Mouse (Mus musculus) kidney, adult 2 months (tissue): ENCODE results near the gene Tent5b. TPM values are rescaled to one million over a fixed set of nuclear protein-coding genes. Genes with fewer than 3 reads are reported as not detected.

Experiments
- DNase-seq: peaks from one replicate; pipeline ENCODE4 v3.0.0; 2021
- H3K27ac ChIP-seq: fragments of 200-500 bp; 2 replicates; pipeline ENCODE4 v1.5.1; 2012; ENCODE audit warnings: low read depth, low read length, control low read depth, inconsistent platforms; ENCODE audit not compliant: insufficient read depth
- H3K27me3 ChIP-seq: fragments of 200-500 bp; replicated peaks from 2 replicates; pipeline ENCODE4 v1.6.1; 2012; ENCODE audit warnings: mild to moderate bottlenecking, moderate library complexity, low read length, inconsistent platforms; ENCODE audit not compliant: control insufficient read depth, insufficient read depth
- H3K36me3 ChIP-seq: fragments of 200-500 bp; 2 replicates; pipeline ENCODE4 v1.6.1; 2012; ENCODE audit warnings: mild to moderate bottlenecking, moderate library complexity, low read length, inconsistent platforms; ENCODE audit not compliant: control insufficient read depth, insufficient read depth
- H3K4me1 ChIP-seq: fragments of 200-500 bp; 2 replicates; pipeline ENCODE4 v1.6.1; 2011; ENCODE audit warnings: low read length; ENCODE audit not compliant: control insufficient read depth, insufficient read depth
- H3K4me3 ChIP-seq: fragments of 200-500 bp; 2 replicates; pipeline ENCODE4 v1.5.1; 2011; ENCODE audit warnings: mild to moderate bottlenecking, low read depth, low read length, control low read depth; ENCODE audit not compliant: insufficient read depth
- CTCF ChIP-seq: fragments of 200-500 bp; conservative IDR thresholded peaks from 2 replicates; pipeline ENCODE4 v1.5.1; 2011; ENCODE audit warnings: low read depth, mild to moderate bottlenecking, control low read depth, low read length, moderate library complexity, mixed read lengths; ENCODE audit not compliant: insufficient read depth, insufficient read length
- POLR2A ChIP-seq: fragments of 200-500 bp; IDR thresholded peaks from one replicate; pipeline ENCODE4 v1.6.1; 2011; ENCODE audit warnings: low read depth, low read length, control low read depth
- WGBS: fragments of 180-500 bp; shearing (Covaris S2); methylation state at CpG from one replicate; pipeline ENCODE4 v1.1.7; 2018; 5-methylcytosine and 5-hydroxymethylcytosine counted together
- polyA plus RNA-seq: library from polyadenylated mRNA; depleted of rRNA; stranded (reverse); fragments of >200 nt; gene quantifications from 2 replicates; pipeline ENCODE4 v1.2.3, GENCODE M21; 2012

The Tent5b gene
- polyA plus RNA-seq, 1 experiment = 2.9 TPM

DNA sequence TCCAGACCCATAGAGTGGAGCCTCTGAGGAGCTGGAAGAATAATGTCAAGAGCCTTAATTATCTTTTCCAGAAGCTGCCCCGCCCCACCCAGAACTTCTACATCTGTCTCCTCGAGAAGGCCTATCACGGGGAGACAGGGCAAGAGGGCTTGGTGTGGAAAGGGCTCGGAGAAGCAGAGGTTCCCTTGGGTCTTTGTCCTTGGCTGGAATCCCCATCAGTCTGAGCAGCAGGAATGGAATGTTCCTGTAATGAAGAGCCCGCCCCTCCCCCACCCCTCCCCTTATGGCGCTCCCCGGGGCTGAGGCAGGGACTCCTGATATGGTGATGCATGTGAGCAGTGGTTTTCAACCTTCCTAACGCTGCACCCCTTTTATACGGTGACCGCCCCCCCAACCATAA is 11.9 kb downstream of the Tent5b start:
- peaks cover 6% of the 10 kb centered on the region; the same call in 1 of the 2 replicates for H3K4me1 ChIP-seq
- no peak for TF ChIP-seq POLR2A
- TF ChIP-seq CTCF = no peak
- H3K27ac ChIP-seq = no peak overlapping the region
- peak; percentile 44 for DNase-seq
- H3K36me3 ChIP-seq = no peaks in the 10 kb centered on the region
- H3K4me3 ChIP-seq = no peak overlapping the region
- H3K27me3 ChIP-seq = no peaks in the 10 kb centered on the region
- 41% methylated on average over 10 of the region's 10 CpGs for WGBS

GRCm38 (mm10) chr4:133493895-133494294 is 14.0 kb downstream of the Tent5b start:
- WGBS = 10% methylated on average over 11 of the region's 12 CpGs
- Histone ChIP-seq H3K36me3 (no peaks in the 10 kb centered on the region), H3K4me1 (peaks cover 6% of the 10 kb centered on the region; the same call in 1 of the 2 replicates), H3K4me3 (peak overlapping the region; percentile 44), H3K27me3 (no peaks in the 10 kb centered on the region; the same call in 1 of the 2 replicates), H3K27ac (peak overlapping the region; percentile 79)
- peak; percentile 41 for DNase-seq
- no peak for TF ChIP-seq CTCF

GRCm38 (mm10) chr4:133494432-133494831 is 14.5 kb downstream of the Tent5b start:
- no peaks in the 10 kb centered on the region; the same call in 1 of the 2 replicates for H3K27me3 ChIP-seq
- H3K4me3 ChIP-seq = peak overlapping the region; percentile 44
- TF ChIP-seq POLR2A (no peak), CTCF (peak; percentile 87)
- no peaks in the 10 kb centered on the region for H3K36me3 ChIP-seq
- DNase-seq = peak; percentile 94
- peak overlapping the region; percentile 79 for H3K27ac ChIP-seq
- under 1% methylated on average over 12 of the region's 12 CpGs for WGBS
- peaks cover 6% of the 10 kb centered on the region; the same call in 1 of the 2 replicates for H3K4me1 ChIP-seq

GRCm38 (mm10) chr4:133494867-133495266 is 14.9 kb downstream of the Tent5b start:
- TF ChIP-seq POLR2A (no peak), CTCF (no peak)
- no peak for DNase-seq

DNA sequence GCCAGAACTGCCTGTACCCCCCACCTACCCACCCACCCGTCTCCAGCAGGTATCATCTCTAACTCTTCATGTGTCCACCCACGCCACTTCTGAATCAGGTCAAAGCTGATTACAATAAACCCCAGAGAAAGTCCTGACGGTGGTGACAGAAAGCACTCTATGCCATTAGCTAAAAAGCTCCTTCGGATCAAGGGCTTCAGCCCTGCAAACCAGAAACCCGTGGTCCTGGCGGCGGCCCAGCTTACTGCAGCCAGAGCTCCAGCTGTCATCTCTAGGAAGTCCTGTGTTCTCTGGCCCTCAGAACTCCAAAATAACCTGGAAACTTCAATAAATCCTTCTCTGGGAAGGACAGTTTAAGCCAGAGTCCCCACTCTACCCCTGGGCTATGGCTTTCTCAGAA is 15.8 kb downstream of the Tent5b start:
- peaks cover 6% of the 10 kb centered on the region; the same call in 1 of the 2 replicates for H3K4me1 ChIP-seq
- H3K27ac ChIP-seq = no peak overlapping the region
- no peaks in the 10 kb centered on the region; the same call in 1 of the 2 replicates for H3K27me3 ChIP-seq
- 55% methylated on average over 7 of the region's 7 CpGs for WGBS
- peak; percentile 57 for DNase-seq
- no peak overlapping the region for H3K4me3 ChIP-seq
- TF ChIP-seq CTCF = no peak
- TF ChIP-seq POLR2A = no peak
- H3K36me3 ChIP-seq = no peaks in the 10 kb centered on the region

More at GRCm38 (mm10) chr4:133494867-133495266, 14.9 kb downstream of the Tent5b start:
- H3K27ac ChIP-seq = no peak overlapping the region
- H3K4me1 ChIP-seq = peaks cover 6% of the 10 kb centered on the region; the same call in 1 of the 2 replicates
- 57% methylated on average over 4 of the region's 4 CpGs for WGBS
- no peaks in the 10 kb centered on the region; the same call in 1 of the 2 replicates for H3K27me3 ChIP-seq
- H3K4me3 ChIP-seq = no peak overlapping the region
- H3K36me3 ChIP-seq = no peaks in the 10 kb centered on the region

- no peaks in the 10 kb centered on the region; the same call in 1 of the 2 replicates for H3K27me3 ChIP-seq
- WGBS = 43% methylated on average over 6 of the region's 6 CpGs
- H3K36me3 ChIP-seq = no peaks in the 10 kb centered on the region
- no peak overlapping the region for H3K27ac ChIP-seq
- no peak for DNase-seq
- no peak overlapping the region for H3K4me3 ChIP-seq
- H3K4me1 ChIP-seq = peaks cover 6% of the 10 kb centered on the region; the same call in 1 of the 2 replicates
- TF ChIP-seq POLR2A = no peak
- no peak for TF ChIP-seq CTCF
These were observed 17.0 kb downstream of the Tent5b start for GRCm38 (mm10) chr4:133496738-133497445.

DNA sequence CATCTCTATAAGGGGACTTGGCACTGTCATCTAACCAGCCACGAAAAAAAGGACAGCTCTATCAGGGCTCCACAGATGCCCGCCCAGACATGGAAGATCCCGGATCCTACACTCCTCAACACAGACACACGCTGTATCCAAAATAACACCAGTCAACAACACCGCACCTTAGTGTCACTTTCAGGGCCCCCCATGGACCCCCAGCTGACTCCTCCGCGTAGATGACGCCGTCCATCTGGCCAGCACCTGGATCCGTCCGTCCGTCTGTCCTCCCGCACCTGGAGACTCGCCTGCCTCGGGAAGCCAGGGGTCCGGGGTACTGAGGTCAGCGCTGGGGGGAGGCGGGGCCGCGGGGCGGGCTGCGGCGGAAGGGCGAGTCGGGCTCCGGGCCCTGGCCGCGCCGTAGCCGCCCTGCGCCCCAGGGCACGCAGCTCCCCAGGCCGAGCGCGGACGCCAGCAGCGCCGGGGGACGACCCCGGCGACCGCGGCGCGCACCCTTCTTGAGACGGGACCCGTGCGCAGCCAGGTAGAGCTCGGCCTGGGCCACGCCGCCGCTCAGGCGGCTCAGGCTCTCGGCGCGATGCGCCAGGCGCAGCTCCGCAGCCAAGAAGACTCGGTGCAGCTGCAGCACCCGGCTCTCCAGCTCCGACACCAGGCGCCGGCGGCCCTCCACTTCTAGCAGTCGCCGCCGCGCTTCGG is 17.7 kb downstream of the Tent5b start:
- Histone ChIP-seq H3K36me3 (no peaks in the 10 kb centered on the region), H3K27ac (no peak overlapping the region), H3K4me3 (peak overlapping the region; percentile 59), H3K4me1 (0 out of 2 replicates have a peak, but pooled peaks cover 6% of the 10 kb centered on the region), H3K27me3 (no peaks in the 10 kb centered on the region; the same call in 1 of the 2 replicates)
- DNase-seq = peak; percentile 28
- 3% methylated on average over 70 of the region's 70 CpGs for WGBS
- TF ChIP-seq POLR2A = no peak
- TF ChIP-seq CTCF = no peak
